Mouse (Mus musculus) liver, adult 2 months (tissue): ENCODE measurements around the gene Adh4.

Source experiments
- CTCF ChIP-seq: fragments of 200-500 bp; IDR thresholded peaks from 2 replicates; pipeline ENCODE4 v1.5.1; 2011; ENCODE audit warnings: low read depth, low read length, control low read depth
- POLR2A ChIP-seq: fragments of 200-500 bp; IDR thresholded peaks from 2 replicates; pipeline ENCODE4 v1.6.1; 2011; ENCODE audit warnings: low read length, control low read depth; ENCODE audit not compliant: insufficient read depth; ENCODE audit errors: extremely low read depth

- TF ChIP-seq CTCF (no peak), POLR2A (no peak)
These were observed 48.5 kb downstream of the Adh4 start for GRCm38 (mm10) chr3:138463807-138464206.
